Mouse (Mus musculus) forebrain, embryonic 16.5 days (tissue): ENCODE measurements around the gene Dhtkd1. TPM values are rescaled to one million over a fixed set of nuclear protein-coding genes. Genes with fewer than 3 reads are reported as not detected.

ENCODE experiments used
- ATAC-seq: fragments of 200-750 bp; cut with Nextera tagmentation; 2 replicates; pipeline ENCODE4 v1.8.0; 2017; ENCODE audit warnings: mild to moderate bottlenecking, moderate library complexity
- H3K27ac ChIP-seq: fragments of 300-500 bp; sonication (generic); 2 replicates; pipeline ENCODE4 v1.5.1; 2014; ENCODE audit warnings: low read length, control low read depth
- H3K27me3 ChIP-seq: fragments of 300-500 bp; sonication (generic); replicated peaks from 2 replicates; pipeline ENCODE4 v1.6.1; 2014; ENCODE audit warnings: low read length; ENCODE audit not compliant: control insufficient read depth, insufficient read depth
- H3K36me3 ChIP-seq: fragments of 300-500 bp; sonication (generic); 2 replicates; pipeline ENCODE4 v1.6.1; 2014; ENCODE audit not compliant: control insufficient read depth, insufficient read depth
- H3K4me1 ChIP-seq: fragments of 300-500 bp; sonication (generic); replicated peaks from 2 replicates; pipeline ENCODE4 v1.6.1; 2014; ENCODE audit warnings: low read length; ENCODE audit not compliant: control insufficient read depth, insufficient read depth
- H3K4me2 ChIP-seq: fragments of 300-500 bp; sonication (generic); 2 replicates; pipeline ENCODE4 v1.6.1; 2014; ENCODE audit warnings: mild to moderate bottlenecking, low read length, control low read depth
- H3K4me3 ChIP-seq: fragments of 300-500 bp; sonication (generic); replicated peaks from 2 replicates; pipeline ENCODE4 v1.5.1; 2014; ENCODE audit warnings: mild to moderate bottlenecking, low read length, control low read depth
- H3K9ac ChIP-seq: fragments of 300-500 bp; sonication (generic); replicated peaks from 2 replicates; pipeline ENCODE4 v1.6.1; 2014; ENCODE audit warnings: low read depth, low read length, control low read depth
- H3K9me3 ChIP-seq: fragments of 300-500 bp; sonication (generic); 2 replicates; pipeline ENCODE4 v1.6.1; 2016; ENCODE audit warnings: low read length; ENCODE audit not compliant: control insufficient read depth
- WGBS: fragments of 180-500 bp; shearing (Covaris S2); extraction: QIAGEN DNeasy Blood & Tissue Kit; methylation state at CpG from one replicate; pipeline ENCODE4 v1.1.7; 2014; 5-methylcytosine and 5-hydroxymethylcytosine counted together
- polyA plus RNA-seq: library from polyadenylated mRNA; unstranded; fragments of >200 nt; fragmentation: Nextera tagmentation; extraction: Ambion mirVana; gene quantifications from 2 replicates; pipeline ENCODE4 v1.2.1, GENCODE M21; 2015

The Dhtkd1 gene
- polyA plus RNA-seq, 1 experiment from 2014 or later, result 7.6 TPM

DNA sequence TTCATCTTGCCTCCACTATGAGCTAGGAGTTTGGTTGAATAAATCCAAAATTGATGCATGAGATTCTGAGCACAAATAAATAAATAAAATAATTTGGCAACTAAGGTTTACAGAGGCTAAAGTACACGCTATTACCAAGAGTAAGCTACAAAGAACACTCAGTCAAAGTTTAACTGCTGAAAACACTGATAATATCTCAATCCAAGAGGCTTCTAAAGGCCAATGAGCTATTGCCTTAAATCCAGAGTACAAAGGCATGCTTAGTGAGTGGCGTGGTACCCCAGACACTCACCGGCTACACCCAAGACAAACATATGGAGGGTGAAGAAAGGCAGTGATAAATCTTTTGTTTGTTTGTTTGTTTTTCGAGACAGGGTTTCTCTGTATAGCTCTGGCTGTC, 6.0 kb downstream of the Dhtkd1 start:
- H3K4me1 ChIP-seq, result no peaks in the 10 kb centered on the region
- ATAC-seq, result no peak
- H3K9me3 ChIP-seq, result no peaks in the 10 kb centered on the region
- no peaks in the 10 kb centered on the region for H3K36me3 ChIP-seq
- H3K4me2 ChIP-seq, result no peak overlapping the region
- no peak overlapping the region for H3K27ac ChIP-seq
- no peaks in the 10 kb centered on the region for H3K27me3 ChIP-seq
- no peak overlapping the region for H3K9ac ChIP-seq
- WGBS, result 92% methylated on average over 4 of the region's 4 CpGs
- H3K4me3 ChIP-seq, result no peak overlapping the region

DNA sequence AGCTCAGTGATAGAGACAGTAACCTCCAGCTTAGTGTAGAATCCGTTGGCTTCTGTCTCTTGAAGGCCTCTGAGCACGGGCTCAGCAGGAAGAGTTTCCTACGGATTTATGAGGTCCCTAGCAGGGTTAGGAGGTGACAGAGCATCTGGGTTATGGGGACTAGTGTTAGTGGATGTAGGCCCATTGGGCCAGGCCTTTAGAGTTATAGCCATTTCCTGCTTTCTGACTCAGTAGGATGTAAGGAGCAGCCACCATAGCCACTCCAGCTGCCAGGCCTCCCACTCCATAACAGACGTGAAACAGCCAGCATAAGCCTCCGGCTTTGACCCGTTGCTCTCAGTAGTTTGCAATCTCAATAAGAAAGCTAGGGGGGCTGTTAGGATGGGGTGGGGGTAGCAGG, 6.5 kb downstream of the Dhtkd1 start:
- Histone ChIP-seq H3K36me3 (no peaks in the 10 kb centered on the region), H3K27ac (no peak overlapping the region), H3K4me3 (no peak overlapping the region), H3K9me3 (no peaks in the 10 kb centered on the region), H3K9ac (no peak overlapping the region), H3K4me2 (no peak overlapping the region), H3K4me1 (no peaks in the 10 kb centered on the region), H3K27me3 (no peaks in the 10 kb centered on the region)
- ATAC-seq, result no peak
- WGBS, result 86% methylated on average over 6 of the region's 6 CpGs

DNA sequence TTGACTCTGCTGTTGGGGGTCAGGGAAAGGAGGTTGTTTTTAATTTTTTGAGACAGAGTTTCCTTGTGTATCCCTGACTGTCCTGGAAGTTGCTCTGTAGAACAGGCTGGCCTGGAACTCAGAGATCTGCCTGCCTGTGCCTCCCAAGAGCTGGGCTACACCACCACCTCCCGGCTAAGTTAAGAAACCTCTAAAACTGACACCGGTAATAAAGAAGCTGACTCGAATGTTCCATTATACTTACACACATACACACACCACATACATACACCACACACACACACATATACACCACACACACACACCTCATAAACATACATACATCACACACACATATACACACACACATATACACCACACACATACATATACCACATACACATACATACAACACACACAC, 7.7 kb downstream of the Dhtkd1 start:
- Histone ChIP-seq H3K36me3 (peaks cover 2% of the 10 kb centered on the region; the same call in 1 of the 2 replicates), H3K9ac (no peak overlapping the region), H3K27ac (no peak overlapping the region), H3K4me1 (no peaks in the 10 kb centered on the region), H3K4me3 (no peak overlapping the region), H3K4me2 (no peak overlapping the region), H3K9me3 (no peaks in the 10 kb centered on the region), H3K27me3 (no peaks in the 10 kb centered on the region)
- no peak for ATAC-seq
- WGBS, result 96% methylated on average over 3 of the region's 3 CpGs

DNA sequence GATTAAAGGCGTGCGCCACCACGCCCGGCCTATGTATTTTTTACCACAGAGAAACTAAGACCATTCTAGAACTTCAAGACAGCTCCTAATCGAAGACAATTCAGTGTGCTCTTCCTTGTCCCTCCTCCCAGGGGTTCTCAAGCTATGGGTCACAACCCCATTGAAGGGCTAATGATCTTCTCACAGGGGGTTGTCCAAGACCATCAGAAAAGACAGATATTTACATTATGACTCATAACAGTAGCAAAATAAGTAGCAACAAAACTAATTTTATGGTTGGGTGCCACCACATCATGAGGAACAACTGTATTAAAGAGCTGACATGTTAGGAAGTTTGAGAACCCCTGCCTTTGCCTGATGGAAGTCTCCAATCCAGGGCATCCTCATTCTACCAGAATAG, 10.7 kb downstream of the Dhtkd1 start:
- Histone ChIP-seq H3K4me2 (no peak overlapping the region), H3K9me3 (no peaks in the 10 kb centered on the region), H3K27me3 (no peaks in the 10 kb centered on the region), H3K4me1 (no peaks in the 10 kb centered on the region), H3K4me3 (no peak overlapping the region), H3K36me3 (peaks cover 3% of the 10 kb centered on the region; the same call in 1 of the 2 replicates), H3K27ac (no peak overlapping the region), H3K9ac (no peak overlapping the region)
- ATAC-seq, result no peak
- WGBS, result 94% methylated on average over 5 of the region's 5 CpGs

DNA sequence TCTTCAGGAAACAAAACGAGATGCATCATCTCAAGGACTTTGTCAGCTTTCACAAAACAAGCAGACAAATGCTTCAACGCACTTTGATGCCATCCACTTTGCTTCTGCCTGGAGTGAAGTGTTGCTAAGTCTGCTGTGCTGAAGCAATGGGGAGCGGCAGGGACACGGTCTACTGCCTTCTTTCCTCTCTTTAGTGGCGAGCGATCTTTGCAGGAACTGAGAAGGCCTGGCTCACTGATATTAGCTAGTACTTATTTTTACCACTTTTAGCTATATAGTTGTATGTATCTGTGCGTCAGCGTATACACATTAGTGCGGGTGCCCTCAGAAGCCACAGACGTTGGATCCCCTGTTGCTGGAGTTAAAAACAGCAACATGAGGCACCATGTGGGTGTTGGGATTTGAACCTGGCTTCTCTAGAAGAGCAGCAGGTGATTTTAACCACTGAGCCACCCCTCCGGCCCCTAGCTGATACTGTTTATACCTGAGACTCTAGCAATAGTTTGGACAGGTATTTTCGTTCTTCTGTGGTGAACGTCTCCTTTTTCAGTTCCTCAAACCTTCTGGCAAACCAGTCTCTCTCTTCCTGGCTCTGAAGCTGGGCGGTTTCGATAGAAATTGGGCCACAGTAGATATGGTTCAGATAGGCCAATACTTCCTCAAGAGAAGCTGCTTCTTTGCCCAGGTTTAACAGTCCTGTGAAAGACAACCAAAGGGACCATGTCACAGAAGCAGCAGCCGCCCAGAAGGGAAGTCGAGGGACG, 12.1 kb downstream of the Dhtkd1 start:
- H3K27ac ChIP-seq, result no peak overlapping the region
- no peaks in the 10 kb centered on the region for H3K4me1 ChIP-seq
- H3K36me3 ChIP-seq, result peaks cover 5% of the 10 kb centered on the region; the same call in 1 of the 2 replicates
- no peak overlapping the region for H3K4me3 ChIP-seq
- ATAC-seq, result no peak
- 92% methylated on average over 18 of the region's 18 CpGs for WGBS
- no peaks in the 10 kb centered on the region for H3K27me3 ChIP-seq
- no peaks in the 10 kb centered on the region for H3K9me3 ChIP-seq
- H3K9ac ChIP-seq, result no peak overlapping the region
- H3K4me2 ChIP-seq, result no peak overlapping the region

DNA sequence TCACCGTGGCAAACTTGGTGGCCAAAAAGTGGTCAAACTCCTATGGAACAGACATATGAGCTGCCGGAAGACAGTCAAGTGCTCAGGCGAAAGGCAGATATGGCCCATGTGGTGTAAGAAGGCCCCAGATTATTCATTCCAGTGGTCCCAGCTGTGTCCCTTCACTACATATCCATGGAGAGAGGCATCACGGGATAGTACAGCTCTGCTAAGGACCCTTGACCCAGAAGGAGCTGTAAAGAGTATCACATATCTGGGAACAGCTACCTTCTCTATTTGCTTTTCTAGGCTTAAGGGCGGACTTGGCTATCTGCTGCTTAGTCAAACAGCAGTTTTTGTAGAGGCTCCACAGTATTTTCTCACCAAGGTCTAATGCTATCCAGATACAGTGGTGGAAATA, 12.8 kb downstream of the Dhtkd1 start:
- H3K36me3 ChIP-seq, result peaks cover 5% of the 10 kb centered on the region; the same call in 1 of the 2 replicates
- H3K27me3 ChIP-seq, result no peaks in the 10 kb centered on the region
- no peak overlapping the region for H3K27ac ChIP-seq
- no peak overlapping the region for H3K4me2 ChIP-seq
- no peak overlapping the region for H3K9ac ChIP-seq
- WGBS, result 97% methylated on average over 5 of the region's 5 CpGs
- no peaks in the 10 kb centered on the region for H3K4me1 ChIP-seq
- no peak overlapping the region for H3K4me3 ChIP-seq
- no peaks in the 10 kb centered on the region for H3K9me3 ChIP-seq
- no peak for ATAC-seq

DNA sequence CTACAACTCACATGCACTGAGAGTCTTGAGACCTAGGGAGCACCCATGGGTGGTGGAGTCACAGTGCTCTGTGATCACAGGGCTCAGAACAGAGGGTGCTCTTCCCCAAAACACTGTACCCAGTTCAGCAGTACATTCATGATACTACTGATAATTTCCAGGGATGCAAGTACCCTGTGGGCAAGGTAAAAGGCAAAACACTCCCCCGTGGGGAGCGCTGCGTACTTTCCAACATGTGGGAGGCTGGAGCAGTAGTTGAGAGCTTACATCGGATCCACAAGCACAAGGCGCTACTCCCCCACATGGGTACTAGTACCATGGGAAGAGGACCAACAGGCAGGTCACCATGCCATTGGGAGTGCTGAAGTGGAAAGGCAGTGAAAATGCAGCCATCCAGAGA, 15.1 kb downstream of the Dhtkd1 start:
- H3K9ac ChIP-seq, result no peak overlapping the region
- no peaks in the 10 kb centered on the region for H3K9me3 ChIP-seq
- H3K4me2 ChIP-seq, result no peak overlapping the region
- H3K4me3 ChIP-seq, result no peak overlapping the region
- 97% methylated on average over 5 of the region's 5 CpGs for WGBS
- no peak overlapping the region for H3K27ac ChIP-seq
- no peaks in the 10 kb centered on the region for H3K4me1 ChIP-seq
- no peaks in the 10 kb centered on the region for H3K27me3 ChIP-seq
- no peak for ATAC-seq
- peaks cover 5% of the 10 kb centered on the region; the same call in 1 of the 2 replicates for H3K36me3 ChIP-seq

DNA sequence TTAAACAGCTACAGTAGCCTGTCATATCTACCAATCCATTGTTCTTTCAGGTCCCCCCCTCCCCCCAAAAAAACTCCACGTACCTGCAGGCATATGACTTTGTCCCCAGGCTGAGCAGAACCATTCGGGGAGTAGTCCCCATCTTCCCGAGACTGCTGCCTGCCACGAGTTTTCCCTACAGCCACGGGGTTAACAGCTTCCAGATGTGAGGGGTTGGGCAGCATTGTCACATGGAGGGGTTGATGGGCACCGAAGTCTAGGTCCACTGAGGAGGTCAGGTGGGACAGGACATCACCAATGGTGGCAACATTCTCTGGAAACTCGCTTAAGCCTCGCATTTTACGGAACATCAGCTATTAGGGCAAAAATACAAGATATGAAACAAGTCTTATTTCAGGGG, 18.8 kb downstream of the Dhtkd1 start:
- ATAC-seq, result no peak
- H3K4me3 ChIP-seq, result no peak overlapping the region
- no peaks in the 10 kb centered on the region for H3K4me1 ChIP-seq
- 88% methylated on average over 9 of the region's 9 CpGs for WGBS
- no peaks in the 10 kb centered on the region for H3K27me3 ChIP-seq
- no peak overlapping the region for H3K4me2 ChIP-seq
- no peak overlapping the region for H3K9ac ChIP-seq
- no peaks in the 10 kb centered on the region for H3K9me3 ChIP-seq
- 0 out of 2 replicates have a peak, but pooled peaks cover 2% of the 10 kb centered on the region for H3K36me3 ChIP-seq
- no peak overlapping the region for H3K27ac ChIP-seq

DNA sequence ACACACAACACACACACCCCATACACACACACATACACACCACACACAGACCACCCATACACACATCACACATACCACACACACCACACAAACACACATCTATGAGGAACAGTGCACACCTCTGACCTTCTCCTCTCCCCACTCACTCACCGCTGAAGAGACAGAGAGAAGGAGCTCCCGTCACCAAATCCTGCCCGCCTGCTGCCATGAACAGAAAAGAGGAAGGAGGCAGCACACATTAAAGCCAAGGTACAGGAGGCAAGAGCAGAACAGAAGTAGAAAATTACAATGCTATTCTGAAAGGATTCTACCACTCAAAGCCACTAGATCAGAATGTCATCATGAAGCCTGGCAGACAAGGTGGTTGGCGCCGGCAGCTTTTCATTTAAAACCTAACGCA, 19.8 kb downstream of the Dhtkd1 start:
- no peak overlapping the region for H3K9ac ChIP-seq

More for the DNA sequence above, 19.8 kb downstream of the Dhtkd1 start:
- H3K9me3 ChIP-seq, result no peaks in the 10 kb centered on the region
- H3K36me3 ChIP-seq, result 0 out of 2 replicates have a peak, but pooled peaks cover 2% of the 10 kb centered on the region
- H3K4me3 ChIP-seq, result no peak overlapping the region
- WGBS, result 95% methylated on average over 6 of the region's 6 CpGs
- H3K27me3 ChIP-seq, result no peaks in the 10 kb centered on the region
- ATAC-seq, result no peak
- H3K4me2 ChIP-seq, result no peak overlapping the region
- H3K27ac ChIP-seq, result no peak overlapping the region
- no peaks in the 10 kb centered on the region for H3K4me1 ChIP-seq
